Mouse (Mus musculus) stomach, postnatal 0 days (tissue): Measurements from ENCODE around the gene Gfra4. TPM values are rescaled to one million over a fixed set of nuclear protein-coding genes. Genes with fewer than 3 reads are reported as not detected.
A peak's percentile ranks its signal among the peaks of the same experiment; 100 is the strongest.

Source experiments
- ATAC-seq: fragments of 200-750 bp; cut with Nextera tagmentation; 2 replicates; pipeline ENCODE4 v1.8.0; 2017; ENCODE audit not compliant: low FRiP score, low TSS enrichment
- DNase-seq: peaks from one replicate; pipeline ENCODE4 v3.0.0-alpha.2; 2016; ENCODE audit warnings: low spot score
- H3K27ac ChIP-seq: fragments of 300-500 bp; sonication (generic); replicated peaks from 2 replicates; pipeline ENCODE4 v1.5.1; 2014; ENCODE audit warnings: mild to moderate bottlenecking, control low read depth
- H3K27me3 ChIP-seq: fragments of 300-500 bp; sonication (generic); 2 replicates; pipeline ENCODE4 v1.6.1; 2014; ENCODE audit warnings: low read length; ENCODE audit not compliant: control insufficient read depth, insufficient read depth
- H3K36me3 ChIP-seq: fragments of 300-500 bp; sonication (generic); 2 replicates; pipeline ENCODE4 v1.6.1; 2014; ENCODE audit warnings: low read length, mixed read lengths; ENCODE audit not compliant: control insufficient read depth, insufficient read depth
- H3K4me1 ChIP-seq: fragments of 300-500 bp; sonication (generic); replicated peaks from 2 replicates; pipeline ENCODE4 v1.6.1; 2014; ENCODE audit warnings: antibody characterized with exemption; ENCODE audit not compliant: control insufficient read depth, insufficient read depth
- H3K4me2 ChIP-seq: fragments of 300-500 bp; sonication (generic); replicated peaks from 2 replicates; pipeline ENCODE4 v1.6.1; 2014; ENCODE audit warnings: low read depth, mild to moderate bottlenecking, control low read depth, moderate library complexity
- H3K4me3 ChIP-seq: fragments of 300-500 bp; sonication (generic); 2 replicates; pipeline ENCODE4 v1.5.1; 2014; ENCODE audit warnings: low read depth, low read length, control low read depth
- H3K9ac ChIP-seq: fragments of 300-500 bp; sonication (generic); 2 replicates; pipeline ENCODE4 v1.6.1; 2014; ENCODE audit warnings: mild to moderate bottlenecking, low read length, control low read depth, mixed read lengths
- H3K9me3 ChIP-seq: fragments of 300-500 bp; sonication (generic); 2 replicates; pipeline ENCODE4 v1.6.1; 2016; ENCODE audit warnings: low read length; ENCODE audit not compliant: control insufficient read depth
- CTCF ChIP-seq: IDR thresholded peaks from 2 replicates; pipeline ENCODE4 v1.5.1; 2016; ENCODE audit warnings: antibody characterized with exemption, low read depth, mild to moderate bottlenecking, moderate library complexity
- EP300 ChIP-seq: optimal IDR thresholded peaks from 2 replicates; pipeline ENCODE3; 2016; ENCODE audit warnings: antibody characterized with exemption
- WGBS: fragments of 180-500 bp; shearing (Covaris S2); extraction: QIAGEN DNeasy Blood & Tissue Kit; methylation state at CpG from one replicate; pipeline ENCODE4 v1.1.7; 2014; 5-methylcytosine and 5-hydroxymethylcytosine counted together
- polyA plus RNA-seq: library from polyadenylated mRNA; unstranded; fragments of >200 nt; fragmentation: Nextera tagmentation; extraction: Ambion mirVana; gene quantifications from 2 replicates; pipeline ENCODE4 v1.2.1, GENCODE M21; 2015

The Gfra4 gene
- polyA plus RNA-seq, 1 experiment from 2014 or later, result 10.1 TPM

GRCm38 (mm10) chr2:131054646-131055264 lies 11.9 kb upstream of the Gfra4 start:
- no peak for TF ChIP-seq CTCF
- no peak for TF ChIP-seq EP300
- peak overlapping the region; percentile 38 for H3K4me2 ChIP-seq
- no peaks in the 10 kb centered on the region for H3K36me3 ChIP-seq
- peak overlapping the region; percentile 22 for H3K4me3 ChIP-seq
- DNase-seq, result no peak
- H3K9me3 ChIP-seq, result no peaks in the 10 kb centered on the region
- H3K9ac ChIP-seq, result 0 out of 2 replicates have a peak overlapping the region, but pooled peaks have one; percentile 43
- H3K27ac ChIP-seq, result no peak overlapping the region
- WGBS, result 16% methylated on average over 21 of the region's 21 CpGs
- no peak for ATAC-seq
- peaks cover 14% of the 10 kb centered on the region for H3K27me3 ChIP-seq
- H3K4me1 ChIP-seq, result peaks cover 11% of the 10 kb centered on the region; the same call in 1 of the 2 replicates

- peaks cover 14% of the 10 kb centered on the region for H3K27me3 ChIP-seq
- 8% methylated on average over 45 of the region's 45 CpGs for WGBS
- TF ChIP-seq CTCF, result no peak
- TF ChIP-seq EP300, result no peak
These were observed 11.2 kb upstream of the Gfra4 start for GRCm38 (mm10) chr2:131053851-131054645.

GRCm38 (mm10) chr2:131052862-131053418 lies 10.1 kb upstream of the Gfra4 start:
- Histone ChIP-seq H3K4me2 (no peak overlapping the region), H3K27me3 (peaks cover 14% of the 10 kb centered on the region), H3K27ac (no peak overlapping the region), H3K4me1 (peaks cover 7% of the 10 kb centered on the region; the same call in 1 of the 2 replicates), H3K9me3 (no peaks in the 10 kb centered on the region), H3K9ac (no peak overlapping the region), H3K36me3 (no peaks in the 10 kb centered on the region), H3K4me3 (no peak overlapping the region)
- 79% methylated on average over 6 of the region's 6 CpGs for WGBS
- ATAC-seq, result no peak
- TF ChIP-seq CTCF (no peak), EP300 (no peak)
- no peak for DNase-seq

More at GRCm38 (mm10) chr2:131053851-131054645, 11.2 kb upstream of the Gfra4 start:
- H3K9me3 ChIP-seq, result no peaks in the 10 kb centered on the region
- H3K27ac ChIP-seq, result no peak overlapping the region
- peak overlapping the region; percentile 38 for H3K4me2 ChIP-seq
- no peaks in the 10 kb centered on the region for H3K36me3 ChIP-seq
- H3K4me1 ChIP-seq, result peaks cover 7% of the 10 kb centered on the region; the same call in 1 of the 2 replicates
- H3K4me3 ChIP-seq, result peak overlapping the region; percentile 22
- DNase-seq (peak; percentile 43), ATAC-seq (no peak)
- peak overlapping the region; percentile 43; the same call in 1 of the 2 replicates for H3K9ac ChIP-seq

GRCm38 (mm10) chr2:131052043-131052442 lies 9.2 kb upstream of the Gfra4 start:
- no peak overlapping the region for H3K4me3 ChIP-seq
- TF ChIP-seq CTCF, result no peak
- no peak for TF ChIP-seq EP300
- 67% methylated on average over 5 of the region's 5 CpGs for WGBS
- no peaks in the 10 kb centered on the region for H3K36me3 ChIP-seq
- H3K4me2 ChIP-seq, result no peak overlapping the region
- ATAC-seq (no peak), DNase-seq (no peak)
- H3K9ac ChIP-seq, result no peak overlapping the region
- peaks cover 14% of the 10 kb centered on the region for H3K27me3 ChIP-seq
- no peak overlapping the region for H3K27ac ChIP-seq
- H3K4me1 ChIP-seq, result peaks cover 7% of the 10 kb centered on the region; the same call in 1 of the 2 replicates
- H3K9me3 ChIP-seq, result no peaks in the 10 kb centered on the region

- H3K4me1 ChIP-seq, result peaks cover 13% of the 10 kb centered on the region
- no peak overlapping the region for H3K27ac ChIP-seq
- no peak for TF ChIP-seq CTCF
- TF ChIP-seq EP300, result no peak
- ATAC-seq (no peak), DNase-seq (no peak)
- no peaks in the 10 kb centered on the region; the same call in 1 of the 2 replicates for H3K27me3 ChIP-seq
- no peaks in the 10 kb centered on the region for H3K36me3 ChIP-seq
- no peak overlapping the region for H3K9ac ChIP-seq
- WGBS, result 59% methylated on average over 2 of the region's 2 CpGs
- no peaks in the 10 kb centered on the region for H3K9me3 ChIP-seq
- no peak overlapping the region for H3K4me2 ChIP-seq
- H3K4me3 ChIP-seq, result no peak overlapping the region
These were observed 3.1 kb upstream of the Gfra4 start for GRCm38 (mm10) chr2:131046025-131046424.
